Mouse (Mus musculus): ENCODE measurements around the gene Rnf123. TPM values are rescaled to one million over a fixed set of nuclear protein-coding genes. Genes with fewer than 3 reads are reported as not detected.

Gene Rnf123
- polyA plus RNA-seq, 2 experiments: 88.2 to 146 TPM

DNA sequence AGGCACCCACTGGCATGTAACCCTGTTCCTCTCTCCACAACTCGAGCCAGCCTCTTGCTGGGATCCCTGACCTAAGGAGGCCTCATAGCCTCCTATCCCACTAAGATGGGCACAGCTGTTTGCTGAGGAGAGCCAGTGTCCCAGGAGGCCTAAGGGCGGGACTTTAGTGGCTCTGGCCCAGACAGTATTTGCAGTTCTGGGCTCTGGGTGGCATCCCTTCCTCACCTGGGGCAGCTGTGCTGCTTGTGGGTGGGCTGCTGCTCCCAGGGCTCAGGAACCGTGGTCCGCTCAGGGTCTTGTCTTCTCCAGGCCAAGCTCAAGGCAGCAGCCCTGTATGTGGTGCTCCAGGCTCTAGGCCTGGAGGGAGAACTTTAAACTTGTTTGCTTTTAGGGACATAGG is 36.6 kb downstream of the Rnf123 start:
- Histone ChIP-seq H3K4me2 (ENCODE audit: low read depth) (no peak overlapping the region), H3K27me3 (ENCODE audit: control insufficient read depth, insufficient read depth, low read length) (no peaks in the 10 kb centered on the region), H3K4me3 (ENCODE audit: insufficient read depth in 1 of 2, low read depth in 2 of 2, low read length in 2 of 2) (no peak overlapping the region), H3K36me3 (replicated peaks; ENCODE audit: control insufficient read depth, insufficient read depth, low read depth) (peaks cover 61% of the 10 kb centered on the region), H3K27ac (no peak overlapping the region), H3K9ac (replicated peaks) (no peak overlapping the region), H3K9me3 (ENCODE audit: control insufficient read depth, low read length) (no peaks in the 10 kb centered on the region), H3K4me1 (replicated peaks; ENCODE audit: control insufficient read depth in 2 of 2, insufficient read depth in 2 of 2, low read length in 1 of 2) (peaks cover 22 to 30% of the 10 kb centered on the region in 2 experiments)
- ATAC-seq (ENCODE audit: insufficient read depth) (no peak), DNase-seq (ENCODE audit: low read depth in 3 of 3, low spot score in 3 of 3) (no peak)
- 81% methylated on average over 4 of the region's 4 CpGs for WGBS (ENCODE audit: insufficient replicate concordance)
- TF ChIP-seq CTCF (IDR thresholded peaks at IDR 0.05; ENCODE audit: low read depth): no peak
- TF ChIP-seq EP300 (IDR thresholded peaks at IDR 0.05; ENCODE audit: low read depth): no peak

DNA sequence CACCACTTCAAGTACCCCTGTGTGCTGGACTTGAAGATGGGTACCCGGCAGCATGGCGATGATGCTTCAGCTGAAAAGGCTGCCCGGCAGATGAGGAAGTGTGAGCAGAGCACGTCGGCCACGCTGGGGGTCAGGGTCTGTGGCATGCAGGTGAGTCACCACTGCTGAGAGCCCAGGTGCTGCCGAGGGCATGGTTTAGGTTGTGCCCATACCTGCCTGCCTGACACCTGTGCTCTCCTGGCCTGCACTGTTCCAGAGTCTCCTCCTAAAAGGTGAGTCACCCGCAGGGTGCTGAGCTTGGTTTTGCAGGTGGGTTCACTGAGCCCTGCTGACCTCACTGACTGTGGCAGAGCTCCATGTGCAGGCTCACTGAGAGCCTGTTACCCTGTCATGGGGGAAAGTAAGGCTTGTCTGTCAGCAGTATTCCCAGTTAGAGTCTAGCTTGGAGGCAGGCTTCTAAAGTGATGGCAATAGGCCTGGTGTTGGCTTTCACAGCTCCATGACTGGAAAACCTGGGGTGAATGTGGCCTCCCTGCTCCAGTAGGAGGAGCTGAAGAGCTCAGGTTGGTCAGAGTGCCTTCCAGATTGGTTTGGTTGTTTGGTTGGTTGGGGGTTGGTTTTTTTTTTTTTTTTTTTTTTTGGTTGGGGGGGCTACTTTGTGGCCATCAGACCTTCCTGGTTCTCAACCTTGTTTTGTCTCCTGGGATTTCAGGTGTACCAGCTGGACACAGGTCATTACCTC is 38.2 kb downstream of the Rnf123 start:
- H3K4me1 ChIP-seq (replicated peaks; ENCODE audit: control insufficient read depth in 2 of 2, insufficient read depth in 2 of 2, low read length in 1 of 2): peaks cover 18 to 25% of the 10 kb centered on the region in 2 experiments
- no peaks in the 10 kb centered on the region for H3K27me3 ChIP-seq (ENCODE audit: control insufficient read depth, insufficient read depth, low read length)
- no peaks in the 10 kb centered on the region for H3K9me3 ChIP-seq (ENCODE audit: control insufficient read depth, low read length)
- DNase-seq (ENCODE audit: low read depth in 3 of 3, low spot score in 3 of 3) (no peak), ATAC-seq (ENCODE audit: insufficient read depth) (no peak)
- H3K27ac ChIP-seq: no peak overlapping the region
- WGBS (ENCODE audit: insufficient replicate concordance): 94% methylated on average over 8 of the region's 8 CpGs
- H3K4me2 ChIP-seq (ENCODE audit: low read depth): no peak overlapping the region
- H3K36me3 ChIP-seq (replicated peaks; ENCODE audit: control insufficient read depth, insufficient read depth, low read depth): peaks cover 59% of the 10 kb centered on the region
- H3K9ac ChIP-seq (replicated peaks): no peak overlapping the region
- H3K4me3 ChIP-seq (ENCODE audit: insufficient read depth in 1 of 2, low read depth in 2 of 2, low read length in 2 of 2): no peak overlapping the region
- TF ChIP-seq EP300 (IDR thresholded peaks at IDR 0.05; ENCODE audit: low read depth): no peak
- TF ChIP-seq CTCF (IDR thresholded peaks at IDR 0.05; ENCODE audit: low read depth): peak; percentile 54

DNA sequence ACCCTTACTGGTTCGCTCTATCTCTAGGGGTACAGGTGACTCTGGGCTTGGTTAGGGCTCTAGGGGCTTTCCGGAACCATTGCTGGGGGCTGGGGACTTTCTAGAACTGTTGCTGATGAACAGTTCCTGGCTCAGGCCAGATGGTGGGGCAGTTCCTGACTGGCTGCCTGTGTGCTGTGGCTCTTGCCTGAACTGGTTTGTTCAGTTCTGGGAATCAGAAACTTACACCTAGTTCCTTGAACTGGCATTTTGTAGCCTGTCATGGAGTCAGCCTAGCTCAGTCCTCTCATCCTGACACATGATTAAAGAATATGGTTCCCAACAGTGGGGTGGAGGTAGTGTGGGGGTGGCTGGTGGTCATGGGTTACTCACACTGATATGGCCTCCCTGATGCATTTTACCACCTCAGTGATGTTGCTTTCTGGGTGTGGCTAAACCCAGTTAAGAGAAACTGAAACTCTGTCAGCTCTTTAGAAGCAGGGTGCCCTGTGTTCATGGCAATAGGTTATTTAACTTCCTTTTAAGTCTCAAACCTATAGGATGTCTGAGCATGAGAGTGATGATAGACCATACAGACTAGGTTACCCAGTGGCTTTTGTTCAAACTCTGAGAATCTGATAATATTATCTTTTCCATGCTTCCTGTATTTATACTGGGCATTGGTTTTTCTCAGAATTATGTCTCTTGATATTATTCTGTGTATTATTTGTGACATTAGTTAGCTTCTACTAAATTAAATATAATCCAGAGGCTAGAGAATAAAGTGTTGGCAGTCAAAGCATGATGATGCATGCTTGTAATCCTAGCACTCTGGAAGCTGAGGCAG is 47.6 kb downstream of the Rnf123 start:
- peaks cover 32% of the 10 kb centered on the region for H3K36me3 ChIP-seq (replicated peaks; ENCODE audit: control insufficient read depth, insufficient read depth, low read depth)
- no peak overlapping the region for H3K9ac ChIP-seq (replicated peaks)
- ATAC-seq (ENCODE audit: insufficient read depth) (peak; percentile 23; the same call in 1 of the 2 replicates), DNase-seq (ENCODE audit: low read depth in 3 of 3, low spot score in 3 of 3) (peak in 1 of 3 experiments; percentile 41)
- no peak overlapping the region for H3K4me3 ChIP-seq (ENCODE audit: insufficient read depth in 1 of 2, low read depth in 2 of 2, low read length in 2 of 2)
- no peaks in the 10 kb centered on the region for H3K27me3 ChIP-seq (ENCODE audit: control insufficient read depth, insufficient read depth, low read length)
- H3K27ac ChIP-seq: no peak overlapping the region
- no peak; the same call in 1 of the 2 replicates for TF ChIP-seq CTCF (IDR thresholded peaks at IDR 0.05; ENCODE audit: low read depth)
- TF ChIP-seq EP300 (IDR thresholded peaks at IDR 0.05; ENCODE audit: low read depth): no peak
- no peaks in the 10 kb centered on the region for H3K9me3 ChIP-seq (ENCODE audit: control insufficient read depth, low read length)
- 85% methylated on average over 2 of the region's 2 CpGs for WGBS (ENCODE audit: insufficient replicate concordance)
- 0 out of 4 replicates have a peak, but pooled peaks cover 0 to 6% of the 10 kb centered on the region in 2 experiments for H3K4me1 ChIP-seq (replicated peaks; ENCODE audit: control insufficient read depth in 2 of 2, insufficient read depth in 2 of 2, low read length in 1 of 2)
- H3K4me2 ChIP-seq (ENCODE audit: low read depth): no peak overlapping the region

DNA sequence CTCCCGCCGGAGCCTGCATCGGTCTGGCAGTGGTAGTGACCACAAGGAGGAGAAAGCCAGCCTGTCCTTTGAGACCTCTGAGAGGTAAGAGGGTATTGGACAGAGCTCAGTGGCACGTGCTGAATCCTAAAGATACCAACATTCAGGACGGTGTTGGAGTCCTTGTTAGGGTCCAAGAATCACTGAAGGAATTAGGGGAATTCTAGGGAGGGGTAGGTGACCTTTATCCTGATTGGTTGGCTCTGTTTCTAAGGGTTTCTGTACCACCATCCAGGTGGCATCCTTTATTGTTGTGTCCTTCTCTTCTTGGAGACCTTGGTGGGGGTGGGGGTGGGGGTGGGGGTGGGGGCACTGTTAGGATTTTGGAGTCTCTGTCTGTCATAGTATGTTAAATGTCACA is 51.0 kb downstream of the Rnf123 start:
- WGBS (ENCODE audit: insufficient replicate concordance): 87% methylated on average over 5 of the region's 5 CpGs
- Histone ChIP-seq H3K4me3 (ENCODE audit: insufficient read depth in 1 of 2, low read depth in 2 of 2, low read length in 2 of 2) (no peak overlapping the region), H3K36me3 (replicated peaks; ENCODE audit: control insufficient read depth, insufficient read depth, low read depth) (peaks cover 45% of the 10 kb centered on the region), H3K9ac (replicated peaks) (no peak overlapping the region), H3K9me3 (ENCODE audit: control insufficient read depth, low read length) (no peaks in the 10 kb centered on the region), H3K4me1 (replicated peaks; ENCODE audit: control insufficient read depth in 2 of 2, insufficient read depth in 2 of 2, low read length in 1 of 2) (0 out of 4 replicates have a peak, but pooled peaks cover 0 to 6% of the 10 kb centered on the region in 2 experiments), H3K27ac (no peak overlapping the region), H3K4me2 (ENCODE audit: low read depth) (no peak overlapping the region), H3K27me3 (ENCODE audit: control insufficient read depth, insufficient read depth, low read length) (no peaks in the 10 kb centered on the region)
- no peak for ATAC-seq (ENCODE audit: insufficient read depth)
- DNase-seq (ENCODE audit: low read depth in 3 of 3, low spot score in 3 of 3): no peak
- TF ChIP-seq EP300 (IDR thresholded peaks at IDR 0.05; ENCODE audit: low read depth) (no peak), CTCF (IDR thresholded peaks at IDR 0.05; ENCODE audit: low read depth) (no peak)

DNA sequence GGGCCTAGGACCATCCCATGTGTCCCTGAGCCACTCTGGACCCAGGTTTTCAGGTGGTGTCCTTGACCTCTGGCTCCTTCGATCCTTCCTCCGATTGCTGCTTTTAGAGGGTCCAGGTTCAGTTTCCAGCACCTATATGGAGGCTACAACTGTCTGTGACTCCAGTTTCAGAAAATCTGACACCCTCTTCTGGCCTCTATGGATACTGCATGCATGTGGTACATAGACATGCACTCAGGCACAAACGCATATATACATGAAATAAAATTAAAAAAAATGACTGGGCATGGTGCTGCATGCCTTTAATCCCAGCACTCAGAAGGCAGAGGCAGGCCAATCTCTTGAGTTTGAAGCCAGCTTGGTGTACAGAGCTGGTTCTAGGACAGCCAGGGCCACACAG is 55.3 kb downstream of the Rnf123 start:
- no peaks in the 10 kb centered on the region for H3K4me1 ChIP-seq (replicated peaks; ENCODE audit: control insufficient read depth in 2 of 2, insufficient read depth in 2 of 2, low read length in 1 of 2)
- ATAC-seq (ENCODE audit: insufficient read depth): no peak
- peaks cover 66% of the 10 kb centered on the region for H3K36me3 ChIP-seq (replicated peaks; ENCODE audit: control insufficient read depth, insufficient read depth, low read depth)
- no peak overlapping the region for H3K27ac ChIP-seq
- DNase-seq (ENCODE audit: low read depth in 3 of 3, low spot score in 3 of 3): no peak
- H3K27me3 ChIP-seq (ENCODE audit: control insufficient read depth, insufficient read depth, low read length): no peaks in the 10 kb centered on the region
- no peak overlapping the region for H3K4me3 ChIP-seq (ENCODE audit: insufficient read depth in 1 of 2, low read depth in 2 of 2, low read length in 2 of 2)
- H3K9ac ChIP-seq (replicated peaks): no peak overlapping the region
- no peak overlapping the region for H3K4me2 ChIP-seq (ENCODE audit: low read depth)
- WGBS (ENCODE audit: insufficient replicate concordance): 90% methylated on average over 3 of the region's 3 CpGs
- H3K9me3 ChIP-seq (ENCODE audit: control insufficient read depth, low read length): no peaks in the 10 kb centered on the region
- TF ChIP-seq EP300 (IDR thresholded peaks at IDR 0.05; ENCODE audit: low read depth) (no peak), CTCF (IDR thresholded peaks at IDR 0.05; ENCODE audit: low read depth) (peak; percentile 44)

All from liver, embryonic 14.5 days (tissue).